Mouse (Mus musculus): ENCODE data around the gene Hoxa5.
A peak's percentile ranks its signal among the peaks of the same experiment; 100 is the strongest.

The Hoxa5 gene

GRCm38 (mm10) chr6:52227470-52228222 is 23.3 kb upstream of the Hoxa5 start:
- no peak for DNase-seq (ENCODE audit: low spot score)

GRCm38 (mm10) chr6:52226569-52227257 is 22.3 kb upstream of the Hoxa5 start:
- peak; percentile 42 for DNase-seq (ENCODE audit: low spot score)

GRCm38 (mm10) chr6:52225612-52226568 is 21.5 kb upstream of the Hoxa5 start:
- peak; percentile 92 for DNase-seq (ENCODE audit: low spot score)

DNA sequence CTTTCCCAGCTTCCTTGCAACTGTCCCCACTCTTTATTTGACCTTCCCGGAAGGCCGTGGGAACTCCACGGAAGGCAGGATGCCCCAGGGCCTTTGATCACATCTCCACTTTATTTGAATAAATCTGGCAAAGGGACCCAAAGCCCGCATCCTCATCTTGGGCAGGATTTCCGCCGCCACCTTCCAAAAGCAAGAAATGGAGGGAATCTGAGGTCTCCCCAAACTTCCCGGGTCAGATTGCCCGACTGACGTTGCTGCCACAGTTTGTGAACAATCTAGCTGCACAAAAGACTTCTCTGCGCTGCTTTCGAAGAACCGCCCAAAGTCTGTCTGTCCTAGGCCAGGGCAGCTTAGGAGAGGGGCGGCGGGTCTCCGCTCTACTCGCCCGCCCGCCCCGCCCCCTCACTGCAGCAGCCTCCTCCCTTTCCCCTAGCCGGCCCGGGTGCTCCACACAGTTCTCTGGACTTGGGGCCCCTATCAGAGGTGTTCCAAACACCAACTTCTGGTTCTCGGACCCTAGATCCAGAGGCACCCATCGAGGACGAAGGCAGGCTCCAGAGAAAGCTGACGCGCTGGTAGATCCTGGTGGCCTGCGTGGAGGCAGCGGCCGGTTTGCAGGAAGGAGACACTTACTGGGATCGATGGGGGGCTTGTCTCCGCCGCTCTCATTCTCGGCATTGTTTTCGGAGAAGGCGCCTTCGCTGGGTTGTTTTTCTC is 20.7 kb upstream of the Hoxa5 start:
- no peak for DNase-seq (ENCODE audit: low spot score)

- DNase-seq (ENCODE audit: low spot score) = no peak
Measured at GRCm38 (mm10) chr6:52223939-52224760, 19.8 kb upstream of the Hoxa5 start.

DNA sequence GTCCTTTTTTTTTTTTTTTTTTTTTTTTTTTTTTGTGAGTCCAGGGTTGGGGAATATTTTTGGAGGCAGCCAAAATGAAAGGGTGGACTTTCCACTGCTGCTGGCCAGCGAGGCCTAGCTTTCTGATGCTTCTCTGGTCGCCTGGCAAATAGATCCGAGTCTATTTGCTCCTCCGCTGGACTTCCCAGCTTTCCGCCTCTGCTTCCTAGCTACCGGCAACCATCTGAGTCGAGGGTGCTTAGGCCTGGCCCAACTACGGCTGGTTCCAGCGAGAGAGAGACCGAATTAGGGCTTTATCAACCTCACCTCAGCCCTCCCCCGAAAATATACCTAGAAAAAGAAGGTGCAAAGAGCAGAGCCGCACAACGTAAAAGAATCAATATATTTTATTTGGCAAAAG is 18.3 kb upstream of the Hoxa5 start:
- DNase-seq (ENCODE audit: low spot score) = no peak

- DNase-seq (ENCODE audit: low spot score) = peak; percentile 62
Measured at GRCm38 (mm10) chr6:52221993-52222685, 17.8 kb upstream of the Hoxa5 start.

DNA sequence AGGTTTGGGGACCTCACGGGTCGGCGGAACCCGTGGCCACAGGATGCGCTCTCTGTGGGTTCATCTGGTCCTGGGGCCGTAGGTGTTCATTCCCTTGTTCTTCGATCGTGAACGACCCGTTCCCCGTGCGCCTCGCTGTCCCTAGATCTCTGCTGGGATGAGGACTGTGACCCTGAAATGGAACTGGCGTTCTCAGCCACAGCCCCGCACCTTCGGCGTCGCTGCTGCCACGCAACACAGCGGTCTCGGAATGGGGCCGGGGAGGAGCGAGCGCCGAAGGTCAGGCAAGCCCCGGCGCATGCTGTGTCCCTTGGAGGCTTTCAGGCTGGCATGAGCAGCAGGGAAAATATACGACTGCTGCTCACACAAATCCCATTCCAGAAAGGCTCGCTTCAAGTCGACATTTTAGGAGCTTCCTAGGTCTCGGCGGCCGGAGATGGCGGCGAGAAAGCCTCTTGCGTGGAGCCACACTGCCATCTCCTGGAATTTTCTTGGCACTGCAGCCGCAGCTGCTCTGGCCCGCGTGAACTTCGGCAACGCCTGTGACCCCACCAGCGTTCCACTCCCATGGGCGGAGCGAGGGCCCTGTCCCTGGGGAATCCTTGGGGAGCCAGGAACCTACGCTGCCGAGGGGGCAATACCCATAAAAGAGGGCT is 17.1 kb upstream of the Hoxa5 start, which contains the start of gene Hoxa7:
Gene Hoxa7, minus strand, starts transcription at position 518 of the 656 bp plus-strand sequence.
- peak; percentile 94 for DNase-seq (ENCODE audit: low spot score)

- no peak for DNase-seq (ENCODE audit: low spot score)
Measured at GRCm38 (mm10) chr6:52220865-52221310, 16.5 kb upstream of the Hoxa5 start.

GRCm38 (mm10) chr6:52220003-52220864 is 15.8 kb upstream of the Hoxa5 start:
- peak; percentile 33 for DNase-seq (ENCODE audit: low spot score)

GRCm38 (mm10) chr6:52219234-52219942 is 15.0 kb upstream of the Hoxa5 start:
- no peak for DNase-seq (ENCODE audit: low spot score)

DNA sequence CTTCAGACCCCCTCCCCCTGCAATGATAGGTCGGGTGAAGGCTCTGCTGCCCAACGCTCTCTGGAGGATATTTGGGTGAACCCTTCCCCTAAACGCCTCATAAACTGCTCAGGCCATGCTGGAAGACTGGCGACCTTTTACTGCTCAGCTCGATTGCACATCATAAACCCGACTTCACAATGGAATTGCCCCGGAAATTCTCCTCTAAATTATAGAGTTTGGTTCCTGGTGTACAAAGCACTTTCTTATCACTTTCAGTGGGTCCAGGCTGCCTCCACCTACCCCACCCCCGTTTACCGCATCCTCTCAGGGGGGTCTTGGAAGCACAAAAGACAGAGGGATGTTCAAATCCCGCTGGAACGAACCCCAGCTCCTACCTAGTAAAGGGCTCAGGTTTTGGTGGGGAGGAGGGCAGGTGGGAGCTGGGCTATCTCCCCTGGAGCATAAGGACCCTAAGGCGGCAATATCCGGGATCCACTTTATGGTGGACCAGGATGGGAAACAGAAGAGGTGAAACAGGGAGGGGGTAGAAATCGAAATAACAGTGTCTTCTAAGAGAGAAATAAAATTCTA is 14.3 kb upstream of the Hoxa5 start:
- DNase-seq (ENCODE audit: low spot score) = no peak

DNA sequence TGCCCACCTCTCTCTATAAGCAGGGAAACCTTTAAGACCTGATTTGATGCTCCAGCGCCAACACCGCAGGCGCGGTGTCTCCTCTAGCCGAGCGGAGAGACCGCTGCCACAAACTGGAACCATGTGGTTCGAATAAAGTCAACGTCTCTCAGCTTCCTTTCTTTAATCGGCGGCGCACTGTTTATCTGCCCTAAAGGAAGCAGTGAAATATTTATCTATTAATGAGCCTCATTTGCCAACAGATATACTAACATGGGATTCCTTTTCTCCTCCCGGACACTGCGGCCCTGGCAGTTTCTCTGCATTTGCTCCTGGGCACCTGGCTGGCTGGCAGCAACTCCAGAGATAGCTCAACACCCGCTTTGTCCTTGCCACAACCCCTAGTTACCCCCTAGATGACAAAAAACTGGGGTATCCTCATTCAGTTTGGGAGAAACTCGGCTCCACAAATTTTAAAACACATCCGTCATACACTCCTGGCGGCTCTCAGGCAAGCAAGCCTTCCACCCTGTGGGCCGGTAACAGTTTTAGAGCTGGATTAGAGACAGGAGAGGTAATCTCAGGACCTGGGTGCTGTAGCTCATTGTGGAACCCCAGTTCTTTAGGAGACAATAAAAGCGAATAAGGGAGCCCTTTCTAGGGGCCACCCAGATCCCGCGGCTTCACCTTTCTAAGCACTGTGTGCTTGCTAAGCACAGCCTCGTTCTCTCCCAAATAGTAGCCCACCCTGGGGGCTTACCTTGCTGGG is 13.7 kb upstream of the Hoxa5 start:
- peak; percentile 8 for DNase-seq (ENCODE audit: low spot score)

DNA sequence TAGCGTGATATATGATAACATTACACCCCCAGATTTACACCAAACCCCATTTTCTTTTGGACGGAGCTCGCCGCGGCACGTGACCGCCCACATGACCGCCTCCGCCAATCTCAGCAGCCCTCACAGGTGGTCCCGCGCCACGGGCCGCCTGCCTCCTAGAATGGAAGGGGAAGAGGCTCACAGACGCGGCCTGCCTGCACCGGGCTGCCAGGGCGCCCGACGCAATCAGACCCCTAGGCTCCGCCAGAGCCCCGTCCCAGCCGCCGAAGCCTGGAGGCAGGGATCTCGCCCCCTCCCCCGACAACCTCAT is 13.0 kb upstream of the Hoxa5 start:
- peak; percentile 90 for DNase-seq (ENCODE audit: low spot score)

DNA sequence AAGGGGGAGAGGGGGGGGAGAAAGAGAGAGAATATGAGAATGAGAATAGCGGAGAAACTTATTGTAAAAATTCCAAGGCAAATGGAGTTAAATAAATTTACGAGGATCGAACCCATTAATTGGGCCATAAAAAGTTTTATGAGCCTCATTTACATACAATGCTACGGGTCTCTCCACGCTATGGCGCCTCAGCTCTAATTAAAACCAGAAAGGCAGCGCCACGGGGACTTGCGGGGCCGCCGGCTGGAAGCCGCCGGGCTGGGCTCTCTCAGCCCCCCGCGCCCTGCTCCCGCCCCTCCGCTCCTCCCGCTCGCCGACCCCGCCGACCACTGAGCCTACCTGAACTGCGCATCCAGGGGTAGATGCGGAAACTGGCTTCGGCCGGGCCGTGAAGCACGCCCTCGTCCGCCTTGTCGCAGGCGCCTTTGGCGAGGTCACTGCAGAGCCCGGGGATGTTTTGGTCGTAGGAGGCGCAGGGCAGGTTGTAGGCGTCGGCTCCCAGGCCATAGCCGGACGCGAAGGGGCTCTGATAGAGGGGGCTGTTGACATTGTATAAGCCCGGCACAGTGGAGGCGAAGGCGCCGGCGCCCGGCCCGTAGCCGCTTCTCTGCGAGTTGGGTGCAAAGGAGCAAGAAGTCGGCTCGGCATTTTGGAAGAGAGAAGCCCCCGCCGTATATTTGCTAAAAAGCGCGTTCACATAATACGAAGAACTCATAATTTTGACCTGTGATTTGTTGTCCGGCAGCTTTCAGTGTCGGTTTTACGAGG is 12.5 kb upstream of the Hoxa5 start:
- peak; percentile 47 for DNase-seq (ENCODE audit: low spot score)

All from urinary bladder, postnatal 14 days (tissue).